Mouse (Mus musculus) ZHBTc4 (cell line): ENCODE results near the gene Ldlrap1.

Experiments
- DNase-seq: peaks from one replicate; pipeline ENCODE4 v3.0.0-alpha.2; 2011; ENCODE audit warnings: low read depth, low spot score

The Ldlrap1 gene

DNA sequence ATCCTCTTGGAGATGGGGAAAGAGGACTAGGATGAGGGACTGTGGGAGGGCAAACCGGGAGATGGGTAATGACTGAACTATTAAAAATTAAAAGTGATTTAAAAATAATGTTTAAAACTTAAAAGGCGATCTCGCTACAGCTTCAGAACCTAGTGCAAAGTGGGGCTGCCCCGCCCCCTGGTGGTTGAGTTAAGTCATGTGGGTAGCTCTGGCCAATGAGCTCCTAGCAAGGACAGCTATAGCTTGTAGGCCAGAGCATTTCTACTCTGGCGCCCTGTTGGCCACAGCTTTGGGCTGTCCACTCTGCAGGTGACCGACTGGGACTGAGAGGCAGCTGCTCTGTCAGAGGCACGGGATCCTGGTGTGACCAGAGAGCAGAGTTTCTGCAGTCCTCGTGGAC is 53.9 kb downstream of the Ldlrap1 start:
- peak; percentile 81 for DNase-seq

DNA sequence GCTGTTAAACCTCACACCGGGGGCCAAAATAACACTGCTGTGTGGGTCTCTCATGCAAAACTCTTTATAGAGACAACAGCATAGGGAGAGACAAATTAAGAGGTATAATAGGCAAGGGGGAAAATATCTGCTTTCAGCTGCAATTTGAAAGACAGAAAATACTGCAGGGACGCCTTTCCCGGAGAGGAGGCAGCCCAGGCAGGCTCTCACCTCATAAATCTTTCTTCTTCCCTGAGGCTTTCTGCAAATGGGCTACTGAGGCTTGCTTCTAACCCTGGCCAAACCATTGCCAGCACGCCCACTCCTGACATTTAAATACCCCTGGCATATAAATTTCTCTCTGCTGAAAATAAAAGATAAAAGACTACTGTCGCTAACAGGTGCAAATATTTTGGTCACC is 62.5 kb downstream of the Ldlrap1 start:
- DNase-seq, result no peak

DNA sequence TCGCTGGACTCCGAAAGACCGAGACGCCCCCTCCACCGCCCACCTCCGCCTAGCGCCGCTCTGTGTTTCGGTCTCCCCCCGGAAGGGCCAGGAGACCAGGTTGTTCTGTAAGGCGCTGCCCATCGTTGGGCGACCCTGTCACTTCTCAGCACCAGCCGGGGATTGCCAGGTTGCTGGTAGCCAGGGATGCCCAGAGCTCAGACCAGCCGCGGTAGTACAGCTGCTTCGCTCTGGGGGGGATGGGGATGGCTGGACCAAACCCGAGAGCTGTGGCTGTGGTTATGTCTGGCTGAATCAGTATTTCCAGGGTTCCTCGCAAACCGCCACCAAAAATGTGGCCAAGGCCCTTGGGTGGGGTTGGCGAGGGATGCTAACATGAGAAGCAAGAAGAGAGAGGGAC is 63.2 kb downstream of the Ldlrap1 start:
- no peak for DNase-seq

DNA sequence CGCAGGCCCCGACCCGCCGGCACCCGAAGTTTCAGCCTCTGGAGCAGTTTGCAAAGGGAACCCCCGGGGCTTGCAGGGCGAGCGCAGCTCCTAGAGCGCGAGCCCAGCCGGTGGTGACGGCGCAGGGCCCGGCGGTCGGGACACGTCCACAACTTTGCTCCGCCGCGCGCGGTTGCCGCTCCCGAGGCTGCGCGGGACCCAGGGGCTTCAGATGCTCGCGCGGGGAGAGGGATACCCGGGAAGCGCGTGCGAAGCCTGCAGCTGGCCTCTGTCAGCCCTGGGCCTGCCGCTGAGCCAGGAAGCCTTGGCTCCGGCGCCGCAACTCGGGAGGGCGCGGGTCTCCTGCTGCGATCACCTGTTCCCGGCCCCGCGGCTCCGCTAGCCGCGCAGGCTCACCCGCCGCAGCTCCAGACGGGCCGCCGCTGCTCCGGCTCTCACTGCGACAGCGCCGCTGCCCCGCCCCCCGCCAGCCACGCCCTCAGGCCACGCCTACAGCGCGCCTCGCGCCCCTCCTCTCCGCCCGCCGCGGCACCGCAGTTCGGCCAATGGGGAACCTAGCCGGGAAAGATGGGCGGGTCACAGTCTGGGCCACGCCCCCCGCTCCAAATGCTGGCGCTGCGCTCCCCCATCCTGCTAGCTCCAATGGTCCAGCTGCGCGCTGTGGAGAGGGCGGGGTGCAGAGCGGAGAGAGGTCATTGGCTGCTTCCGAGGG is 63.8 kb downstream of the Ldlrap1 start, which contains the start of gene Man1c1:
Man1c1 (minus strand) TSS at position 456 of the 712 bp plus-strand sequence.
- DNase-seq, result peak; percentile 97

DNA sequence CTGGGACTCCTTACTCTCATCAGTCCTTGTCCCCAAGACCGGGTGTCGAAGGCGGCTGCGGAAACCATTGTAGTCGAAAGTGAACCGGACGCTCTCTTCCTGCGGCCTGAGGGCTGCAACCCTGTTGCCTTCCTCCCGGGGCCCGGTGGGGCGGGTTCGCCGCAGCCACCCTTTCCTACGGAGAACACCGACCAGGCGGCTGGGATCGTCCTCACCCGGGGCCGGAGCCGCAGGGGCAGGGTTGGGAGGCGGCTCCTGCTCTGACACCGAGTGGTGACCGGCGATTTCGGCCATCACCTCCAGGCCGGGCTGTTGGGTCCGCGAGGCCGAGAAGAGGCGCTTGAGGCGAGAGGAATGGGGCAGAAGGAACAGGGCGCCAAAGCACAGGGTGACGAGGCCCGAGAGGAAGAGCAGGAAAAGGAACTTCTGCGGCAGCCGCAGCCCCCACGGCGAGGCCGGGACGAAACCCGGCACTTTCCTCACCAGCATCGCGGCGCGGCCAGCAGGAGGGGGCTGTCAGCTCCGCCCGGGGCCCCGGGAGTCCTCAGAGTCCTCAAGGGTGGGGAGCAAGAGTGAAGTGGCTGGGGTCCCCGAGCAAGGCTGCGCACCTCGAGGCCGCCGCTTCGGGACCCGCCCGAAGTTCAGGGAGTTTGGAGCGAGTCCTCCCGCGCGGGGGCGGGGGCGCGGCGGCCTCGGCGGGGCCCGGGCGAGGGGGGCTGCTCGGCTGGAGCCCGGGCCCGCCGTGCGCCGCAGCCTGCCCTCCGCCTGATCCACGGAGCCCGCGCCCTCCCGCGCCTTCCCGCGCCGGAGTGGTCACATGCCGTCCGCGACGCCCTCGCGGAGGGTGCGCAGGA is 64.6 kb downstream of the Ldlrap1 start:
- DNase-seq, result peak; percentile 41

DNA sequence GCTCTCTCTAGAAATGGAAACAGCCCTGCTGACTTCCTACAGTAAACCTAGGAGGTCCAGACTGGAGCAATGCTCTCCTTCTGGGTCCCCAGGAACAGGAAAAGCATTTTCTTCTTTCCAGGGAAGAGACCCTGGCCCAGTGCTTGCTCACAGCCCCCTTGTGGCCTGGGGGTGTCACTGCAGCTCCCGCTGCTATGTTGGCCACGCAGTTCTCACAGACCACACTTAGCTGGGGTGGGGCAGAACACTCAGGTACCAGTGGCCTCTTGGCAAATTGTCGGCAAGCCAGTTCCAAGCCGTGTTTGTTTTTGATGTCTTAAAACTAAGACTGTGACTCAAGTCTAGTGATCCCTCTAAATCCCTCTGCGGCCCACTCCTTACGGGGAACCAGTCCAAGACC is 65.9 kb downstream of the Ldlrap1 start:
- peak; percentile 88 for DNase-seq

DNA sequence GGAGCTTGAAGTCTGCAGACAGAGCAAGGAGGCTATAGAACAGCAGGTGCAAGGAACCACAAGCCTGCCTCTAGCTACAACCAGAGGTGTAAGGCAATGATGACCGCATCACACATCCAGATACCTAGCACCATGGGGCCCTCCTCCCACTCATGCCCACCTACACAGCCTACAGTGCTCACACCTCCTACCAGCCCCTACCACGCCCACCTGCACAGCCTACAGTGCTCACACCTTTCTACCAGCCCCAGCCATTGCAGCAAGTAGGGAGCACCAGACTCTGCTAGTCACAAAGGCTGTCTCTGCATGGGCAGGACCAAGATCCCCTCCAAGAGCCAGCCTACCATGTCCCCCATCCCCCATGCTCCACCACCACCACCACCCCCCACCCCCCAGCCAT is 66.9 kb downstream of the Ldlrap1 start:
- no peak for DNase-seq

DNA sequence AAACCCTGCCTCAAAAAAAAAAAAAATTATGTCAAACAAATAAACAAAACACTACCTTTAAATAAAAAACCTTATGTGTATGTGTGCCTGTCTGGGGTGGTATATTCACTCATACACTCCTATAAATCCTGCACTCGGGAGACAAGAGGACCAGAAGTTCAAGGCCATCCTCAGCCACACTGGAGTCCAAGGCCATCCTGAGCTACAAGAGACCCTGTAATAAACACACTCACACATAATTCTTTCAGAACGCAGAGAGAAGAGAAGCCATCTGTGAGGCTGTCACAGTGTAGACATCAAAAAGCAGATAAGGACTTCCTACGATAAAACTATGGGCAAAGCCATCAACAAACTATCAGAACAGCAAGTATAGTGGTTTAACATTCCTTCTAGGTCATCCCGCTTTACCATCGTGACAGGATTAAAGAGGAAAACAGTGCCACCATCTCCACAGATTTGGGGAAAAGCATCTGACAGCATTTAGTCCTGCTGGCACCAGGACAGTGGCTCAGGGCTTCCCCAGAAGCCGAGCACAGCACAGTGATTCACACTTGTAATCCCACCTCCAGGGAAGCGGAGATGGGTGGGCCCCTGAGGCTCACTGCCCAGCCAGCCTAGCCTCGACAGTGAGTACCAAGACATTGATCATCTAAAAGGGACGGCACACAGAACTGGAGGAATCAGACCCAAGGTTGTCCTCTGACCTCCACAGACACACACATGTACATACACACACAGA is 74.5 kb downstream of the Ldlrap1 start:
- DNase-seq, result no peak

DNA sequence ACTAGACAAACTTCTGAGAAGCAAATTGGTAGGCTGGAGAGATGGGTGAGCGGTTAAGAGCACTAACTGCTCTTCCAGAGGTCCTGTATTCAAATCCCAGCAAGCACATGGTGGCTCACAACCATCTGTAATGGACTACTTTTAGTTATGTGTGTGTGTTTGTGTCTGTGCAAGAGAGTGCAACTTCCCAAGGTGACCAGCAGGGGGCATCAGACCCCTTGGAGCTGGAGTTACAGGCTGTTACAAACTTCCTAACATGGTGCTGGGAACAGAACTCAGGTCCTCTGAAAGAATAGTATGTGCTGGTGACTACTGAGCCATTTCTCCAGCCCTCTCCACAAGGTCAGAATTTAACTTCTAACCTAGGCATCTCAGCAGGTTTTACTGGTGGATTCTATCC is 75.4 kb downstream of the Ldlrap1 start:
- DNase-seq, result peak; percentile 28
